Mouse (Mus musculus) lung, postnatal 10 days (tissue): ENCODE measurements at regions not wholly inside any gene's neighbourhood (a gene's known extent, or its start where the extent isn't known, plus 50 kb on each side); places are given as distances from the start of the nearest gene placed in this dataset.

Experiments used
- DNase-seq: peaks from one replicate; pipeline ENCODE4 v3.0.0; 2021

DNA sequence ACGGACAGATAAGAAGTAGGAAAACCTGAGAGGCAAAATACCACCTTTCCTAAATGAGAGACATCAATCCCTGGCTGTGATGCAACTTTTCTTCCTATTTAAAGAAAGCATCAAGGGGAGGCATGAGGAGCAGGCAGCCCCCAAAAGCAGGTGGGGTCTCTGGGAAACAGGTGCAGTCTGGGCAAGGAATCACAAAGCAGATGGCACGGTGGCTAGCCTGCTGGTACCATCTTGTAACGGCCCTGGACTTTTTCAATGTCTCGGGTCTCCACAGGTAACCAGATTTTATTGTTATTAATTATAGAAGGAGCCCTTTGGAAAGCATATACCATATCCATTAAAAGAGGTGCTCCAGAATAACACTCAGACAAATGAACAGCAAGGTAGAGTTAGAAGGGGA lies 219.6 kb downstream of the Galc start:
- DNase-seq, result no peak

- DNase-seq, result peak; percentile 14
Observed at GRCm38 (mm10) chr12:98023655-98024054, 235.6 kb downstream of the Galc start.

GRCm38 (mm10) chr12:98014607-98015278 lies 244.5 kb downstream of the Galc start:
- no peak for DNase-seq

DNA sequence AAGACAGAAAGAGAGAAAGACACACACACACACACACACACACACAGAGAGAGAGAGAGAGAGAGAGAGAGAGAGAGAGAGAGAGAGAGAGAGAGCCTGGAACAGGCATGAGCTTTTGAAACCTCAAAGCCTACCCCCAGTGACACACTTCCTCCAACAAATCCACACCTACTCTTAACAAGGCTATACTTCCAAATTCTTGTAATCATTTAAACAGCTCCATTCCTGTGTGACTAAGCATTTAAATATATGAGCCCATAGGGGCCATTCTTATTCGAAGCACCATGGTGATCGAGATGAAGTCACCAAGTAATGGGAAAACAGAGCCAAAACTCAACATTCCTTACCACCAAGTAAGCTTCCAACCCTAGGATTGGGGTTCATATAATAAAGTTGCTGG lies 250.1 kb downstream of the Galc start:
- no peak for DNase-seq

- peak; percentile 4 for DNase-seq
Observed at GRCm38 (mm10) chr12:98005671-98006469, 253.4 kb downstream of the Galc start.

DNA sequence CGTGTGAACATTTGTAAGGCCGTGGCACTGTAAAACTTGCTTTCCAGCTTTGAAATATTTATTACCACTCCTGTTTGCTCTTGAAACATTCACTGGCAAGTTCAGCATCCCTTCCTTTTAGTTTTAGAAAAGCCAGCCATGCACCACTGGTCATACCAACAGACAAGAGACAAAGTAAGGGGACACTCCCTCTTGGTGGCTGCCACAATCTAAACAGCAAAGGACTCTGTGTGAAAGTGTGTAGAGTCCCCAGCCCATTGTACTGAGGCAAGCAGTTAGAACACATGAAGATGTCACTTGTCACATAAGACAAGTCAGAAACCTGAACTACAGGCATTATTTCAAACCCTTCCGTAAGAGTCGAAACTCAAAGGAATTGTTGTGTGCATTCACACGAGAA lies 257.0 kb downstream of the Galc start:
- DNase-seq, result no peak

DNA sequence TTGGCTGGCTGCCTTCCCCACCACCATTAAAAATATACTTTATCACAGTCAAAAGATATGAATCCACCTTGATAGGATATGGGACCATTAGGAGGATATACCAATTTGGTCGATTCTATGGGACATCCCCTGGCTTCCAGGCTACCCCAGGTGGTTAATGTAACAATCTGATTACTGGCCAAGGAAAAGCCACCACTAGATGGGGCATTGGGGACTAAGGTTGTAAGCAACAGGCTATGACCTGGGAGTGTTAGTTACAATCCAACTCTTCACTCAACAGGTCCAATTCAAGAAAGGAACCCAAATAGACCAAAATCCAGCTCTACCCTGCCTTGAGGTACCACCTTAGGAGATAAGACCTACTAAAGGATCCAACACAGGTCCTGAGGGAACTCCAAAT lies 264.4 kb downstream of the Galc start:
- DNase-seq, result peak; percentile 7

GRCm38 (mm10) chr12:97993937-97994336 lies 265.3 kb downstream of the Galc start:
- no peak for DNase-seq

GRCm38 (mm10) chr12:97983390-97983789 lies 275.9 kb downstream of the Galc start:
- no peak for DNase-seq

DNA sequence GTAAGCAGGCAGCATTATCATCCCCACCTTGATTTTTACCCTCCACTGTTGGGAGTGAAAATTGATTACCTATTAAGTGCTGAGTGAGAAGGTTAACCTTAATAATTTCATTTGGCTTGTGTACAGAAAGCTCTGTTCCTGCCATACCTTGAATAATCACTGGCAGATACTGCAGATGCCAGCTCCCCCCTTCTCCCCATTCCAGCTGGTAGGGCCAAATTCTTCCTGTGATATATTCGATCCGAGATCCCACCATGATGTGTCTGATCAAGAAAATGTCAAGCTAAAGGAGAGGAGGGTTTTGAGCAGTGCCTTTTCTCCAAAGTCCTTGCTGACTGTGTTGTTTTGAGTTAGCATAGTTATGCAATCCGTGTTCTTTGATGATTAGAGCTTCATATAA lies 280.6 kb downstream of the Galc start:
- no peak for DNase-seq

GRCm38 (mm10) chr12:97978178-97978651 lies 281.0 kb downstream of the Galc start:
- DNase-seq, result no peak

- no peak for DNase-seq
Observed at GRCm38 (mm10) chr12:97977633-97978032, 281.6 kb downstream of the Galc start.

GRCm38 (mm10) chr12:97973909-97974510 lies 285.2 kb downstream of the Galc start:
- DNase-seq, result peak; percentile 28

DNA sequence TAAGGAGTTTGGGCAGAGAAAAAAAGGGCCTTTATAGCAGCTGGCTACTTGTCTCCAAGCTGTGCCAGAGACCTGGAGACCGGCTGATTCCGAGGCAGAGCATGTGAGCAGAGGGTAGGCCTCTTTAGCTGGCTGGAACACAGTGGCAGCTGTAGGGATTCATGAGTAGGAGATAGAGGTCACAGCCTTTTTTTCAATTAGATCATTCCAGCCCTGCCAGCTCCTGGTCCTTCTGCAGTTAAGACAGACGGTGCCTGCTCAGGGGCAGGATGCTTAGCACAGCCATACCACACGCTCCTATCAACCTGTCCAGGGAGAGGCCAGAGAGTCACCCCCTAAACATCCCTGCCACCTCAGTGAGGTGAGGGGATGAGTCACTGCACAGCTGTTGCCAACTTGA lies 302.1 kb downstream of the Galc start:
- DNase-seq, result peak; percentile 5

GRCm38 (mm10) chr12:97953336-97953735 lies 305.9 kb downstream of the Galc start:
- DNase-seq, result no peak

DNA sequence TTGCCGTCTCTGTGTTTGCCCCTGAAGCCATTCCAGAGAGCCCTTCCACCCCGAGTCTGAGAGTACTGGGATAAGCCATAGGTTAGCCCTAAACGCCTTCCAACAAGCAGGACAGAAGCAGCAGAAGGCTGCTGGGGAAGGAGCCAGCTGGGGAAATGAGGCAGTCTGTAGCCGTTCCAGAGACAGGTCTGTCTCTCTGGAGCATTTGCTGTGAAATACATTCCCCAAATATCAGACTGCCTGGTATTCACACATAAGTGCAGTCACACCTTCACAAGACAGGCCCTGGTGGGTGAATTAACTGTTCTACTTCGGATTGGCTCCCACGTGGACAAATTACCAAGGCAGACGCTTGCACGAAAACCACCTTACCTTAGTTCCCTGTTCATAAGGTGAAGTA lies 307.1 kb downstream of the Galc start:
- DNase-seq, result no peak

DNA sequence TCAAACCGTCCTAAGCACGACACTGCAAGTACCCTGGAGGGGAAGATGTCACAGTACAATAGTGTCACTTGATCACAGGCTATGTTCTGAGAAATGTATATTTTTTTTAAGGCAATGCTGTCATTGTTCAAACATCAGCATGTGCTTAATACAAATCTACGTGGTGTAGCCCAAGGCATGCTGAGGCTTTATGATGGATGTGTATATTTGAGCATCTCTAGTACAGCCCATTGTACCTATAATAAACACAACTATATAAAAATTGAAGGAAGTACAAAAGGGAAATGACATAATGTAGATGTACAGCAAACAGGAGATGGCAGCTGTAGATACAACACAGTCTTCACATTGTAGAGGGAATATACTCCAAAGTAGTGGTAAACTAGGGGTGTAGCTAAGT lies 309.2 kb downstream of the Galc start:
- DNase-seq, result no peak

- no peak for DNase-seq
Observed at GRCm38 (mm10) chr12:97947421-97947820, 311.8 kb downstream of the Galc start.

GRCm38 (mm10) chr12:97938361-97938760 lies 320.9 kb downstream of the Galc start:
- DNase-seq, result no peak

DNA sequence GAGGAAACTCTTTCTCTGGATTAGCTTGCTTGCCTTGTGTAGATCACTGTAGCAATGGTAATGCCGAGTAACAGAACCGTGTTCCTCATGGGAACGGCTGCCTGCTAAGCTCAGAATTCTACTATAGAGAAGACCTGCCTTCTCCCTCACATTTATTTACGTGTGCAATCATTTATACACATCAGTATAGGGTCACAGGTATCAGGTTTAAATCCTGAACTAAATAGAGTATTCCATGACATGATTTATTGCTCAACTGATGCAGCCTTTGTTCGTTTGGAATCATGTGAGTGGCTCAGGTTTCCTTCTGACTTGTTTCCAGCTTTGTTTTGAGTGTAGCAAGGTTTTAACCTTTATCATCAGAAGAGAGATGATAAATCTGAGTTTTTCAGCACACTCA lies 329.4 kb downstream of the Galc start:
- no peak for DNase-seq

DNA sequence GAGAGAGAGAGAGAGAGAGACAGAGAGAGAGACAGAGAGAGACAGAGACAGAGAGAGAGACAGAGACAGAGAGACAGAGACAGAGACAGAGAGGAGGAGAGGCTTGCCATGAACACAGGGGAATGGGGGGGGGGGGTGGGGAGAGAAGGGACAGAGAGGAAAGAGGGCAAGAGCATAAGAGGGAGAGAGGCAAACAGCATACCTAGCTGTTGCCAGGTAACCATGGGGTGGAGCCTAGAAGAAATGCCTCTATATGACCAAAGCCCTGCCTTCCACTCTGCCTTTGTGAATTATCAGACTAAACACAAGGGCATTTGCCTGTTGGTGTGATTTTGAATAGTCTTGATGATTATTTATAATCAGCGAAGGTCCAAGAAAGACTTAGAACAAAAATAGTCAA lies 332.2 kb downstream of the Galc start:
- no peak for DNase-seq

GRCm38 (mm10) chr12:97921349-97922264 lies 337.7 kb downstream of the Galc start:
- DNase-seq, result no peak

DNA sequence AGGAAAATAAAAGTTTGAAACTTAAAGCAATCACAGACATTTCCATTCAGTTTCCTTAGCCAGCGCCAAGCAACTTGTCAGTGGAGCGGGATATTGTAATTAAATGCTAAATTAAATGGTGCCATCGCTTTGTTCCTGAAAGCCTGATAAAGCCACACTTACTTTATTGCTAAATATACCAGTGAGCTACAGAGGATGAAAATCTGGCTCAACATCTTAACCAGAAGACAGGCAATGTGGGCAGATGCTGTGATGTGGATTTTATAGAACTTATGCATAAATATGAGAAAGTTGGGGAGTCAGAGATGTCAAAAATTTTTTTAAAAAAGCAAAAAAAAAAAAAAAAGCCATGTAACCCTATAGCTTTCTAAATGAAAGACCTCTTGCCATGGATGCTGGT lies 340.8 kb downstream of the Galc start:
- DNase-seq, result no peak
